Mouse (Mus musculus): ENCODE data around the gene Ank3.

GRCm38 (mm10) chr10:69352212-69353085 lies 46.1 kb upstream of the Ank3 start, which contains the start of gene Cdk1:
- TF ChIP-seq EP300 (IDR thresholded peaks at IDR 0.05; ENCODE audit: low read depth) (no peak), CTCF (IDR thresholded peaks at IDR 0.05; ENCODE audit: low read depth) (no peak)
